Mouse (Mus musculus) gastrocnemius, adult 8-10 months (tissue): ENCODE measurements around the gene Gpank1. TPM values are rescaled to one million over a fixed set of nuclear protein-coding genes. Genes with fewer than 3 reads are reported as not detected.

ENCODE experiments used
- DNase-seq, 2 experiments: peaks; one replicate each; pipeline ENCODE4 v3.0.0; 2022; ENCODE audit warnings: low spot score in 2 of 2
- total RNA-seq, 4 experiments: library from RNA; stranded (reverse); gene quantifications; 2 replicates each; pipeline ENCODE4 v1.2.4; 2022

Gpank1 gene
- total RNA-seq, 4 experiments from 2014 or later = 8.6 to 11.4 (median 9.3) TPM

GRCm38 (mm10) chr17:35131038-35131437 is 9.8 kb downstream of the Gpank1 start:
- no peak for DNase-seq

DNA sequence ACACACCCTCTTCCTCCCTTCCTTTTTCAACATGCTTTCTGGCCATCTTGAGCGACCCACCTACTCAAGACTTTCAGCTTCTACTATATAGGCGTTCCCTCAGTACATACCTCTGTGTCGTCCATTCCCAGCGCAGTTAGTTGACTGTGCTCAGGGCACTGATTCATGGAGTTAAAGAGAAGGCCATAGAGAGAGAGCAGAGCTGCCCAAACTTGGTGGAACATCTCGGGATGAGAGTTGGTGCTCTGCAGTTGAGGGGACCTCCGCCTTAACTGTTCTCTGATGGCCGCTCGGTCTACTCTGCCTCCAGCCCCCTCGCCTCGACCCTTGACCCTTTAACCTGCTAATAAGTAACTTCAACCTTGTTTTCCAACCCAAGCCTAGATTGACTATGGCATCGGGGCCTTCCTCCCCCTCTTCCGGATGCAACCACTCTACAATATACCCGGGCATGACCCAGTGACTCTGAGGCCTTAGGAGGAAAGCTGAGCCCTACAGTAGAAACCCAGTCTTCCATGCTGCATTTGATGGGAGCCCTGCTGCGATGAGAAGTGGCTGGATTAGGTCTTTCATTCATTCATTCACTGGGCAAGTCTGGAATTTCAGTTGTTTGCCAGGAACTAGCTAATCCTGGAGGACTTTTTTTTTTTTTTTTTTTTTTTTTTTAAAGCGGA is 10.4 kb downstream of the Gpank1 start, which contains the start of gene Apom:
TSS of gene Apom (minus strand) at position 551 of the 674 bp plus-strand sequence.
- no peak for DNase-seq

DNA sequence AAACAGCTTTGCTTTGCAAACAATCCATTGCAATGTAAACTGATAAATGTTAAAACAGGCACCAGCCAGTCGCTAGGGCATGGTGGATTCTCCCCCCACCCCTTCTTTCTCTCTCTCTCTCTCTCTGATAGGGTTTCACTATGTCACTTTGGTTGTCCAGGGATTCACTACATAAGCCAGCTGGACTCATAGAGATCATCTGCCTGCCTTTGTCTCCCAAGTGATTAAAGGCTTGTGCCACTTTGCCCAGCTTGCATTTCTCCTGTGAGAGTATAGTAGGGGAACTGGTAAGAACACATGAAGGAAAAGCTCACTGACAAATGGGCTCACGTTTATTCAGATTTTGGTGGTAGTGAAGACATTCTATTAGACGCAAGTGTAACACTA is 10.9 kb downstream of the Gpank1 start:
- DNase-seq = no peak

DNA sequence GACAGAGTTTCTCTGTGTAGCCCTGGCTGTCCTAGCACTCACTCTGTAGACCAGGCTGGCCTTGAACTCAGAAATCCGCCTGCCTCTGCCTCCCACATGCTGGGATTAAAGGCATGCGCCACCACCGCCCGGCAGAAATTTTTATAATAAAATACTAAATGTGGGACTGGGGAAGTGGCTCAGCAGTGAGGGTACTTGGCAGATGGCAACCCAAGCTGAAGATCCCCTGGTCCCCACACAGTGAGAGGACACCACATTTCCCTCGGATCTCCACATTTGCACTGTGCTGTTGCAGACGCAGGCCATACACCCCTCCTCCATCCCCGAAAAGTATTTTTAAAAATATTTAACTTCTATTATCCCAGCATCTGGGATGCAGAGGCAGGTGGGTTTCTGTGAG is 12.3 kb downstream of the Gpank1 start:
- no peak for DNase-seq

DNA sequence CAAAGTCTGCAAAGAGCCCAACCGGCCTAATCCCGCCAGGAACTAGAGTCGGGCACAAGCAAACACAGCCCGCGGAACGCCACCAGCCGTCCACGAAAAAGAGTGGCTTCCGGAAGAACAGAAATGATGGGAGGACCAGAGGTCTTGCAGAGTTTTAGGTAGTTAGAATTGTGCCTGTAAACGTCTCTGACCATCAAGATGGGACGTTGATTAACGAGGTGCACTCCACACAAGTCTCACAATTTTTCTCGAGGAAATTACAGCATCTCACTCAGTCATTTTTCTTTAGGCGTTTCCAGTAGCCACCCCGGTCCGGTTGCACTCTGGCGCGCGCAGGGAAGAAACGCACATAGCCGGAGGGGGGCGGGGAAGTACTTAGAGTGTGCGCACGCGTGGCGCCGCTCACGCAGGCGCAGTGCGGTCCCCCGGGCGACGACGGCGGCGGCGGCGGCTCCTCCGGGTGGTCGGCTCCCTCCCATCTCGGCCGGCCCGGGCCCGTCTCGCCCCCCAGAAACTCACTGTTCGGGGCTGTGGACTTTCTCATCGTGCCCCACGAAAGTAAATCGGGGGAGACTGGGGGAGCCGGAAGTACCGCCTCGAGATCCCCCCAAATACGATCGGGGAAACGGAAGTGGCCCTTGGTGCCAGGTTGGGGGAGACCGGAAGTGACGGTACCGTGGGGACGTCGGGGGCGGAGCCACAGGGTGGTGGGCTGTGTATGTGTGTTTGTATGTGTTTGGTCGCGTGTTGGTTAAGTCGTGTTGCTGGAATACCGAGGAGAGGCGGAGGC is 13.7 kb downstream of the Gpank1 start, which contains the start of gene Bag6:
TSS of gene Bag6 (plus strand) at position 378 of the 790 bp plus-strand sequence.
- peak; percentile 93 to 94 for DNase-seq

GRCm38 (mm10) chr17:35135591-35136320 is 14.5 kb downstream of the Gpank1 start:
- no peak for DNase-seq

DNA sequence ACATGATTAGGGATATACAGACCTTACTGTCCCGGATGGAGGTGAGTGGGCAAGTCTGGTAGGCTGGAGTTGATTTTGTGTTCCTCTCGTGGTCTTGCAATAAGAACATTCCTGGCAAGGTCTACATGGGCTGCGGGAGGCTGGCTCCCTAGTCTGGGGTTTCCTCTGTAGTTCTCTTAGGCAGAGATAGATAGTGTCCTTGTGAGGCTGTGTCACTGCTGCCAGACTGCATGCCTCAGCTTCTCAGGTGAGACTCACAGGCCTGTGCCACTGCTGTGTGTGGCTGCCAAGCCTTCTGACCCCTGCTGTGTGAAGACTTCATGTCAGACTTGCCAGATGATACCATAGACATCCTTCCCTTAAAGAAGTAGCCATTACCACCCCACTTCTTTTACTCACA is 18.0 kb downstream of the Gpank1 start:
- DNase-seq = no peak

- no peak for DNase-seq
These were observed 19.3 kb downstream of the Gpank1 start for GRCm38 (mm10) chr17:35140490-35140996.

DNA sequence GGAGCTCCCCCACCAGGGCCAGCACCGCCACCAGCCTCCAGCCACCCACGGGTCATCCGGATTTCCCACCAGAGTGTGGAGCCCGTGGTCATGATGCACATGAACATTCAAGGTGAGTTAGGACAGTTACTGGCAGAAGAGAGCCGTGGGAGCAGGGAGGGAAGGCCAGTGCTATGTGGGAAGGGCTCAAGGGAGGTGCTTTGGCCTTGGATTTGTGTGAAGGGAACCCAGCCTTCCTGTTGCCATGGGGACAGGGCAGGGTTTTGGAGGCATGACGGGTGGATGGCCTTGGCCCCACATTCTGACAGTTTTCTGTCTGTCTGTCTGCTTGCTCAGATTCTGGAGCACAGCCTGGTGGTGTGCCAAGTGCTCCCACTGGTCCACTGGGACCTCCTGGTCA is 20.7 kb downstream of the Gpank1 start:
- DNase-seq = no peak

- DNase-seq = no peak
These were observed 24.9 kb downstream of the Gpank1 start for GRCm38 (mm10) chr17:35146139-35146538.

GRCm38 (mm10) chr17:35147348-35147747 is 26.1 kb downstream of the Gpank1 start:
- no peak for DNase-seq

DNA sequence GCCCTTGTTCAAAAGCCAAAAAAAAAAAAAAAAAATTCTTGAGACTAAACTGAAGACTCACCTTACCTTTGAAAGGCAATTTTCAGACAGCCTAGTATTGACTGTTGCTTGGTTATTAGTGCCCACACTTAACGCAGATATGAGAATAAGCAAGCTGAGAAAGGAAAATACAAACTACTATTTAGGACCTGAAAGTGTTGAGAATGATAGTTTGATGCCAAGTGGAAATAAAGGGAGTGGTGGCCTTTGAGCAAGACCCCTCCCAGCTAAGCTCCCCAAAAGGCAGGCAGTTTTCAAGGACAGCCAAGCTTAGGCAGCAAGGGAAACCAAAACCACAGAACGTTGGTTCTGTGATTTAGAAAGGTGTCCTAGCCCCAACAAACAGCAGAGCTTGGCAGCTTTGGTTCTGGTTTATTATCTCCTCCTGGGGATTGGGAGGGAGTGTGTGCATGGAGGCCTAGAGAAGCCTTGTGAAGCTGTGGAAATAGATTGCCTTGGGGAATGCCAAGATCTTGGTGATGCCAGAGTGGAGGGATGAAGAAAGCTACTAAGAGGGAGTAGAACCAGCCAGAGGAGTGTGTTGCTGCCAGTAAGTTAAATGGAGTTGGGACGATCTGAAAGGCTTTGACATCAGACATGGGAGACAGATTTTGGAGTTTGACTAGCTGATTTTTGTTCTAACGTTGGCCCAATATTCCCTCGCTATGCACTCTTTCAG is 26.8 kb downstream of the Gpank1 start:
- no peak for DNase-seq

DNA sequence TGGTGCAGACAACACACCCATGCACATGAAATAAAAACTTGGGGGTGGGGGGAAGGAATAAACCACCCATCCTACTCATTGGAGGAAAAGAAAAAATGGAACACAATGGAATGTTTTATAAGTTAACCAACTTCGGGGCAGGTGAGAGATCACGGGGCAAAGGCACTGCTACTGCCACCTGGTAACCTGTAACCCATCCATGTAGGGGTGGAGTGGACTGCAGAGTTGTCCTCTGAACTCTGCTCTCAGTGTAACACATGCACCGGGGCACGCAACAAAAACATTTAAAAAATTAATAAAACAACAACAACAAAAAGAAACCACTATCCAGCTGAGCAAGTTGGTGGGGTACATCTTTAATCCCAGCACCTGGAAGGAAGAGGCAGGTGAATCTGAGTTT is 30.9 kb downstream of the Gpank1 start:
- no peak for DNase-seq

DNA sequence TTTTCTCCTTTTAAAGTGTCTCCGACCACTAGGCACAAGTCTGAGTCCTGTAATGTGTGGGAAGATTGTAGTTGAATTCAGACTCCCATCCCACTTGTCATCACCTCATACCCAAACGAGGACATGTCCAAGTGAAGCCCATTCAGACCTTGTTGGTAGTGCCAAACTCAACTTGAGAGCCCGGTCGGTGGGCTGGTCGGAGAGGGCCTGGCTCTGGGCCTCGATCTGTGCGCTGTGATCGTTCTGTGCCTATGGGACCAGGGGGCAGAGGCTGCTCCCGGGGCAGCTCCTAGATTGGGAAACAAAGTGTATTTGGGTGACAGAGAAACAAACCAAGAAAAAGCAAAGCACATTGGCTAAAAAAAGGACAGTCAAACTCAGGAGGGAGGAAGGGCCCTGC is 31.8 kb downstream of the Gpank1 start:
- DNase-seq = no peak

DNA sequence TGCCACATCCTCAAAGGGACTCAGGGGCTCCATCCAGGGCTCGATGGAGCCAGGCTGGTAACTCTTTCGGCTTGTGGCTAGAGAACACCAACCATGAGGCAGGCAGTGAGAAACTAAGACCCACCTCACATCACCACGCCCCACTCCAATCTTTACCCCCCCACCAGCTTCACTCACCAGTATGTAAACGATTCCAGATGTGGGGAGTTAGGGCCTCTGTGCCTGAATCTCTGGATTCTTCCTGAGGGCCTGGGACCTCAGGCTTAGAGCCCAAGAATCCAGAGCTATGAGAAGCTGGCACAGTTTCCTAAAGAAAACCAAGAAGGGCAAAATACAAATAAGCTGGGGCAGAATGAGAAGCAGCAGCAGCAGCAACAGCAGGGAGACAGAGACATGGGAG is 32.7 kb downstream of the Gpank1 start:
- no peak for DNase-seq

DNA sequence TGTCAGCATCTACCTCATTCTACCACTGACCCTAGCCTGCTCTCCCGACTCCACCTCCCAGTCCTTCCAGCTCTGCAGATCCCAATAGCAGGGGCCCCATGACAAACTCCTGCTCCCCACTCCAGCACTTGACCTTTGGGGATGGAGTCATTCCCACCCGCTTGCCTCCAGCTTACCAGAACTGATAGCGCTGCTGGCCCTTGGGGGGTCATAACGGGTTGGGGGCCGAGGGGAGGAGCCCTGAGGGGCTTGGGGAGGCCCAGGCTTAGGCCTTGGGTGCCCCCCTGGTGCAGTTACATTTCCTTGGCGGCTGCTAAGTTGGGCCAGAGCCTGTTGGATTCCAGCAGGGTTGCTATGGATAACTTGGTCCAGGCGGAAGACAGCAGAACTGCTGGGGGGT is 33.4 kb downstream of the Gpank1 start:
- DNase-seq = no peak

GRCm38 (mm10) chr17:35155451-35155850 is 34.2 kb downstream of the Gpank1 start:
- DNase-seq = no peak

GRCm38 (mm10) chr17:35156461-35157200 is 35.4 kb downstream of the Gpank1 start:
- no peak for DNase-seq

DNA sequence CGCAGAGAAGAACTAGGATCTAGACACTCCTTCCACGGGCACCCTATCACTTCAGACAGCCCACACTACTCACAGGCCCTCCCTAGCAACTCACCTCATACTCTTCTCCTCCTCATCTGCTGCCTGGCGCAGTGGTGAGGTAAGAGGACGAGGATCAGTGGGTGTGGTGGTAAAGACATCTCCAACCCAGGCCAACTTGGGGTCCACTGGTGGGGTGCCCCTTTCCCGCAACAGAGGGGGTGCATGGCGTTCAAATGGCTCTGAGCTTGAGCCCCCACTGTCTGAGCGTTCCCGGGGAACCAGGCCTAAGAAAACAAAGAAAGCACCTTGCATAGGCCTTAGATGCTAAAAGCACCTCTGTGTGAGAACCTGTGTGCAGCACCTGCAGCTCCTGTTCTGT is 36.0 kb downstream of the Gpank1 start:
- no peak for DNase-seq

GRCm38 (mm10) chr17:35157661-35158175 is 36.5 kb downstream of the Gpank1 start:
- no peak for DNase-seq
